Mouse (Mus musculus): ENCODE results near the gene Bcr.

- no peak for TF ChIP-seq CTCF (IDR thresholded peaks at IDR 0.05; ENCODE audit: borderline replicate concordance, control insufficient read depth, extremely low read depth, insufficient read depth, low read length, poor library complexity)
- TF ChIP-seq POLR2A (IDR thresholded peaks at IDR 0.05; ENCODE audit: control insufficient read depth, extremely low read depth, insufficient read depth, low read length, poor library complexity): no peak
Measured at GRCm38 (mm10) chr10:75173056-75173455, 112.7 kb downstream of the Bcr start.
